Mouse (Mus musculus): ENCODE results near the gene Tmem248. TPM values are rescaled to one million over a fixed set of nuclear protein-coding genes. Genes with fewer than 3 reads are reported as not detected.

The Tmem248 gene
- total and polyA plus RNA-seq, 3 experiments = 72.1 to 82.9 (median 80.9) TPM

DNA sequence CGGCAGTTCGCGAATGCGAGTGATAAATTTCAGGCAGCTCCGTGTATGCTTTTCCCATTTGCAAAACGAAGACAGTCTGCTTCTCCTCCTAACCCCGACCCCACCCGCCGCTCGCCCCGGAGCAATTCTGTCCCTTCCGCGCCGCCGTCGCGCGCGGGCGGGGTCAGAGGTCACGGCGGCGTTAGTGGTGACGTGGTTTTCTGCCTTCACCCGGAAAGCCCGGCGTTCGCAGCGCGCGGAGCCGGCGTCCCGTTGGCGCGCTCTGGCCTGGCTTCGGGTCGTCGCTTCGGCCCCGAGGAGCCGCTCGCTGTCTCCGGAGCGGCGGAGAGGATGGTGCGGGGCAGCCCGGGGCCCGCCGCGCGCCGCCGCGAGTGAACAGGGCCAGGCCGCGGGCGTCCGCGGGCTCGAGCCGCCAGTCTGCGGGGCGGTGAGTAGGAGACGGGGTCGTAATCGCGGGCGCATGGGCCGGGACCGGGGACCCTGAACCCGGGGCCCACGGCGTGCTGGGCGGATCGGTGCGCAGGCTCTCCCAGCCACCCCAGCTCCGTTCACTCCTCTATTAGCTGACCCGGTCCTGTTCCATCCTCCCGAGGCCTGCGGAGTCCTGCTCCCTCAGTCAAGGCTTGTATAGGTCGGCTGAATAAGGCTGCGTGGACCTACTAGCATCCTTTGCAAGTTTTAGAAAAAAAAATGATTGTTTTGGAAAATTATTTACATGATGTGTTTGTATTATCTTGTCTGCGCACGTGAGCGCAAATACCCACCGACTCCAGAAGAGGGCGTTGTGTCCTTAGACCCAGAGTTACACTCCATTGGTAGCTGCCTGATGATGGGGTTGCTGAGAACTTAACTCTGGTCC is 5.5 kb downstream of the Tmem248 start:
- H3K9me3 ChIP-seq (replicated peaks; ENCODE audit: low read length) = no peaks in the 10 kb centered on the region
- H3K9ac ChIP-seq (ENCODE audit: insufficient read depth, low read depth) = peak overlapping the region; percentile 95
- H3K27ac ChIP-seq (ENCODE audit: insufficient read depth, low read depth) = peak overlapping the region; percentile 55
- H3K36me3 ChIP-seq (replicated peaks in 1 of 2; ENCODE audit: control insufficient read depth in 1 of 2, insufficient read depth in 1 of 2, low read length in 1 of 2) = peaks cover 13 to 30% of the 10 kb centered on the region in 2 experiments
- peak overlapping the region; percentile 78 to 99 (median 99) for H3K4me3 ChIP-seq (replicated peaks in 1 of 3; ENCODE audit: low read depth in 2 of 3, low read length in 2 of 3, poor library complexity in 1 of 3)
- in situ Hi-C loops (cut with MboI; ENCODE audit: low pct_ligation_motif_present, low pct_unique_long_range_greater_than_20kb, low sequenced_read_pairs) (no loop called here), dilution Hi-C loops (cut with MboI; ENCODE audit: extremely low pct_ligation_motif_present, extremely low pct_unique_long_range_greater_than_20kb, low sequenced_read_pairs) (no loop called here)
- DNase-seq (ENCODE audit: extremely low read depth) = peak; percentile 80
- H3K79me2 ChIP-seq (replicated peaks; ENCODE audit: control insufficient read depth, extremely low read depth, insufficient read depth, poor library complexity, severe bottlenecking) = peaks cover 51% of the 10 kb centered on the region
- peak overlapping the region; percentile 69 for H3K4me2 ChIP-seq (ENCODE audit: insufficient read depth, low read depth, poor library complexity, severe bottlenecking)
- H3K4me1 ChIP-seq (ENCODE audit: control insufficient read depth in 1 of 2, insufficient read depth in 2 of 2) = peaks cover 6 to 37% of the 10 kb centered on the region in 2 experiments
- H3K27me3 ChIP-seq (replicated peaks) = no peaks in the 10 kb centered on the region
- peak; percentile 61; the same call in 1 of the 2 replicates for TF ChIP-seq CHD1 (IDR thresholded peaks at IDR 0.05; ENCODE audit: low read depth, low read length)
- peak; percentile 87 for TF ChIP-seq MAX (IDR thresholded peaks at IDR 0.05; ENCODE audit: low read length)
- TF ChIP-seq RAD21 (IDR thresholded peaks at IDR 0.05; ENCODE audit: low read depth, low read length) = no peak
- TF ChIP-seq MEF2A (IDR thresholded peaks at IDR 0.05; ENCODE audit: borderline replicate concordance, low read depth, low read length) = peak; percentile 83
- TF ChIP-seq ELF1 (IDR thresholded peaks at IDR 0.05; ENCODE audit: low read depth, low read length) = peak; percentile 97
- no peak for TF ChIP-seq EP300 (IDR thresholded peaks at IDR 0.05; ENCODE audit: low read length)
- TF ChIP-seq E2F4 (IDR thresholded peaks at IDR 0.05; ENCODE audit: insufficient replicate concordance, low read depth, low read length) = peak; percentile 72; the same call in 1 of the 2 replicates
- peak; percentile 21; the same call in 1 of the 2 replicates for TF ChIP-seq MAFK (IDR thresholded peaks at IDR 0.05; ENCODE audit: insufficient replicate concordance, low read length)
- TF ChIP-seq ZMIZ1 (IDR thresholded peaks at IDR 0.05; ENCODE audit: low read depth, low read length) = peak; percentile 87
- peak; percentile 15; the same call in 1 of the 2 replicates for TF ChIP-seq ZNF384 (IDR thresholded peaks at IDR 0.05; ENCODE audit: low read depth, low read length)
- TF ChIP-seq CHD2 (IDR thresholded peaks at IDR 0.05; ENCODE audit: low read length) = peak; percentile 96
- TF ChIP-seq JUND (conservative IDR thresholded peaks at IDR 0.05; ENCODE audit: low read depth, low read length) = peak; percentile 45; the same call in 1 of the 2 replicates
- no peak; the same call in 1 of the 2 replicates for TF ChIP-seq UBTF (IDR thresholded peaks at IDR 0.05; ENCODE audit: low read depth, low read length)
- TF ChIP-seq CTCF (conservative IDR thresholded peaks at IDR 0.05 in 1 of 2, IDR thresholded peaks at IDR 0.05 in 1 of 2; ENCODE audit: low read depth in 2 of 2, low read length in 2 of 2) = peak; percentile 59
- peak; percentile 83 for TF ChIP-seq IRF4 (IDR thresholded peaks at IDR 0.05; ENCODE audit: low read depth, low read length)
- TF ChIP-seq KAT2A (IDR thresholded peaks at IDR 0.05; ENCODE audit: insufficient replicate concordance, low read length) = peak; percentile 95
- 0 out of 2 replicates have a peak, but pooled peaks have one; percentile 6 for TF ChIP-seq SMC3 (IDR thresholded peaks at IDR 0.05; ENCODE audit: low read depth, low read length)
- TF ChIP-seq GABPA (IDR thresholded peaks at IDR 0.05; ENCODE audit: insufficient replicate concordance, low read depth, low read length) = peak; percentile 48; the same call in 1 of the 2 replicates
- TF ChIP-seq TCF12 (IDR thresholded peaks at IDR 0.05; ENCODE audit: low read depth, low read length) = peak; percentile 90
- no peak for TF ChIP-seq ZKSCAN1 (IDR thresholded peaks at IDR 0.05; ENCODE audit: borderline replicate concordance, low read depth, low read length)
- TF ChIP-seq HCFC1 (IDR thresholded peaks at IDR 0.05; ENCODE audit: low read depth, low read length) = peak; percentile 96
- TF ChIP-seq USF2 (conservative IDR thresholded peaks at IDR 0.05; ENCODE audit: low read depth, low read length) = no peak
- TF ChIP-seq BHLHE40 (IDR thresholded peaks at IDR 0.05; ENCODE audit: low read depth, low read length) = peak; percentile 100
- TF ChIP-seq MYC (IDR thresholded peaks at IDR 0.05; ENCODE audit: low read depth, low read length) = peak; percentile 83
- TF ChIP-seq ZC3H11A (IDR thresholded peaks at IDR 0.05; ENCODE audit: low read depth, low read length) = no peak
- TF ChIP-seq ETS1 (conservative IDR thresholded peaks at IDR 0.05; ENCODE audit: low read depth, low read length) = peak; percentile 32
- peak; percentile 10; the same call in 1 of the 2 replicates for TF ChIP-seq USF1 (IDR thresholded peaks at IDR 0.05; ENCODE audit: low read depth, low read length)
- peak; percentile 76; the same call in 1 of the 2 replicates for TF ChIP-seq POLR2A (IDR thresholded peaks at IDR 0.05; ENCODE audit: low read depth, low read length)
- no peak for TF ChIP-seq TBP (conservative IDR thresholded peaks at IDR 0.05; ENCODE audit: low read depth, low read length)
- peak; percentile 78 for TF ChIP-seq MXI1 (IDR thresholded peaks at IDR 0.05; ENCODE audit: low read depth, low read length)
- 0 out of 2 replicates have a peak, but pooled peaks have one; percentile 21 for TF ChIP-seq JUN (IDR thresholded peaks at IDR 0.05; ENCODE audit: insufficient read depth, low read depth, low read length)
- TF ChIP-seq NRF1 (IDR thresholded peaks at IDR 0.05; ENCODE audit: low read depth, low read length) = peak; percentile 59
- TF ChIP-seq SIN3A (IDR thresholded peaks at IDR 0.05; ENCODE audit: low read length) = peak; percentile 96
- TF ChIP-seq NELFE (IDR thresholded peaks at IDR 0.05; ENCODE audit: low read depth, low read length) = peak; percentile 80
- TF ChIP-seq POLR2AphosphoS2 (IDR thresholded peaks at IDR 0.05; ENCODE audit: low read depth, low read length) = peak; percentile 77; the same call in 1 of the 2 replicates
- no peak for TF ChIP-seq PAX5 (IDR thresholded peaks at IDR 0.05; ENCODE audit: low read length)
- TF ChIP-seq RCOR1 (conservative IDR thresholded peaks at IDR 0.05; ENCODE audit: low read depth, low read length) = 0 out of 2 replicates have a peak, but pooled peaks have one; percentile 13

Measured in CH12.LX (cell line).